Mouse (Mus musculus) lung, embryonic 16.5 days (tissue): ENCODE measurements at regions not wholly inside any gene's neighbourhood (a gene's known extent, or its start where the extent isn't known, plus 50 kb on each side); places are given as distances from the start of the nearest gene placed in this dataset.

Experiments
- ATAC-seq: fragments of 200-750 bp; cut with Nextera tagmentation; 2 replicates; pipeline ENCODE4 v1.8.0; 2017; ENCODE audit warnings: low read depth, mild to moderate bottlenecking, moderate library complexity
- H3K27ac ChIP-seq: fragments of 300-500 bp; sonication (generic); 2 replicates; pipeline ENCODE4 v1.5.1; 2014; ENCODE audit warnings: mild to moderate bottlenecking, control low read depth, low read length
- H3K27me3 ChIP-seq: fragments of 300-500 bp; sonication (generic); 2 replicates; pipeline ENCODE4 v1.6.1; 2014; ENCODE audit warnings: low read depth, low read length, mixed read lengths; ENCODE audit not compliant: control insufficient read depth, insufficient read depth
- H3K36me3 ChIP-seq: fragments of 300-500 bp; sonication (generic); 2 replicates; pipeline ENCODE4 v1.6.1; 2014; ENCODE audit warnings: low read length; ENCODE audit not compliant: control insufficient read depth, insufficient read depth
- H3K4me1 ChIP-seq: fragments of 300-500 bp; sonication (generic); replicated peaks from 2 replicates; pipeline ENCODE4 v1.6.1; 2014; ENCODE audit warnings: low read length, mixed read lengths; ENCODE audit not compliant: control insufficient read depth, insufficient read depth
- H3K4me2 ChIP-seq: fragments of 300-500 bp; sonication (generic); 2 replicates; pipeline ENCODE4 v1.6.1; 2014; ENCODE audit warnings: low read depth, low read length, control low read depth
- H3K4me3 ChIP-seq: fragments of 300-500 bp; sonication (generic); 2 replicates; pipeline ENCODE4 v1.5.1; 2014; ENCODE audit warnings: mild to moderate bottlenecking, low read length, control low read depth
- H3K9ac ChIP-seq: fragments of 300-500 bp; sonication (generic); 2 replicates; pipeline ENCODE4 v1.6.1; 2014; ENCODE audit warnings: low read length, control low read depth
- H3K9me3 ChIP-seq: fragments of 300-500 bp; sonication (generic); 2 replicates; pipeline ENCODE4 v1.6.1; 2016; ENCODE audit warnings: low read length; ENCODE audit not compliant: control insufficient read depth
- WGBS: fragments of 180-500 bp; shearing (Covaris S2); extraction: QIAGEN DNeasy Blood & Tissue Kit; methylation state at CpG from one replicate; pipeline ENCODE4 v1.1.7; 2014; 5-methylcytosine and 5-hydroxymethylcytosine counted together

GRCm38 (mm10) chr13:28635230-28635950, 318.1 kb downstream of the Sox4 start:
- ATAC-seq = peak; percentile 65
- Histone ChIP-seq H3K4me2 (no peak overlapping the region), H3K9ac (no peak overlapping the region), H3K36me3 (no peaks in the 10 kb centered on the region), H3K27me3 (no peaks in the 10 kb centered on the region), H3K27ac (peak overlapping the region; percentile 78), H3K4me1 (peaks cover 11% of the 10 kb centered on the region), H3K9me3 (no peaks in the 10 kb centered on the region), H3K4me3 (no peak overlapping the region)
- WGBS = 24% methylated on average over 3 of the region's 3 CpGs

GRCm38 (mm10) chr13:28633541-28634041, 319.9 kb downstream of the Sox4 start:
- H3K27ac ChIP-seq = no peak overlapping the region
- no peak overlapping the region for H3K4me3 ChIP-seq
- WGBS = 50% methylated on average over 5 of the region's 5 CpGs
- H3K27me3 ChIP-seq = no peaks in the 10 kb centered on the region
- H3K9me3 ChIP-seq = no peaks in the 10 kb centered on the region
- peaks cover 24% of the 10 kb centered on the region for H3K4me1 ChIP-seq
- H3K36me3 ChIP-seq = no peaks in the 10 kb centered on the region
- no peak overlapping the region for H3K4me2 ChIP-seq
- no peak overlapping the region for H3K9ac ChIP-seq
- ATAC-seq = no peak

DNA sequence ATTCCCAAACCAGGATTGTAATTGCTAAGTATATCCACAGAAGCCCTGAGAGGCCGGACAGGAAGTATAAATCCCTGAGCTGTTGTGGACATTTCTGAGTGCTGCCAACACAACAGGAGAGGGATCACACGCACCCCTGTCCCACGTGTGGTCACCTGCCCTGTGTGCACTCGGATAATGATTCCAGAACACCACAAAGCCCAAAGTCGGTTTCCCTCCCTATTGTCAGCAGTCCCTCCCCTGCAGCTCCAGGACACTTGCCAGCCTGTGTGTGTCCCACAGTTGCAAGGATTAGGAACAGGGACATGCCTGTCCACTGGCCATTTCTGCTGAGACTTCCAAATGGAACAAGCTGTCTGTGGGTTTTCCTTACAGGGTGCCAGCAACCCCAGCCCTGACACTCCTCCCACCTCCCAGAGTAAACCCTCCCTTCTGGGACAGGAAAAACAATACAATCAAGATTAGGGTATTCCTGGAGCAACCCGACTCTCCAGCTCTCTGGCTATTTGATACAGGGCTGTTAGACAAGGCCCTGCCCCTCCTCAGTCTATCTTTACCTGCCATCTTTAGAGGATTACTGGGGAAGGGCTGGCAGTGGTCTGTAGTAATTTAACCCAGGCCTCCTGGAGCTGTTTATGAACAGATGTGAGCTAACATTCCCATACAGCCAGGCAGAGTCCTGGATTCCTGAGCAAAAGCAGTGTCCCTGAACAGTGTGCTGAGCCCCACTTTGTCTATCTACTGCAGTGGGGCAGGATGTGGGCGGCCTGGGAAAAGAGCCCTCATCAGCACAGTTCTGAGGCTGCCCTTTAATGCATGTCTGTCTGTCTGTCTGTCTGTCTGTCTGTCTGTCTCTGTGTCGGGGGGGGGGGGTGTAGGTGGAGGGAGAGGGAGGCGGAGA, 323.8 kb downstream of the Sox4 start:
- no peaks in the 10 kb centered on the region for H3K27me3 ChIP-seq
- peak overlapping the region; percentile 46; the same call in 1 of the 2 replicates for H3K9ac ChIP-seq
- 18% methylated on average over 9 of the region's 9 CpGs for whole genome bisulfite sequencing

DNA sequence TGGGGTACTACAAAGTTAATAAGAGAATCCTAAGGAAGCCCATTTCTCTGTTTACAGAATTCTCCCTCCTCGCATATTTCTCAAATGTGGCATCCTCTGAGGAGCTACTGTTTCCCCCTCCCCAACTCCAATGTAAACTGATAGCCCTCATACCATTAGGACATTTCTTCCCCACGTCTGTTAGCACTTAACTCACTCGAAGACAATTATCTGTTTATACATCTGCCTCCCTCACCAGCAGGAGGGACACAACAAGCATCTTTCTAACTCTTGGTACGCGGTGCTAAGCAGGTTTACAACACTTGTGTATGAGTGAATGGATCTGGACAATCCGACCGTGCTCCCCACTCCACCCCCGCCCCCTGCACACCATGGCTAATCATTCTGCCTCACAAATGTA, 324.8 kb downstream of the Sox4 start:
- no peaks in the 10 kb centered on the region for H3K36me3 ChIP-seq
- no peaks in the 10 kb centered on the region for H3K9me3 ChIP-seq
- H3K4me3 ChIP-seq = no peak overlapping the region
- peaks cover 19% of the 10 kb centered on the region for H3K4me1 ChIP-seq
- no peak overlapping the region for H3K4me2 ChIP-seq
- ATAC-seq = no peak
- H3K27ac ChIP-seq = no peak overlapping the region
- no peak overlapping the region for H3K9ac ChIP-seq
- 50% methylated on average over 8 of the region's 8 CpGs for WGBS
- H3K27me3 ChIP-seq = no peaks in the 10 kb centered on the region

More for the DNA sequence above, 323.8 kb downstream of the Sox4 start:
- Histone ChIP-seq H3K36me3 (no peaks in the 10 kb centered on the region), H3K4me2 (0 out of 2 replicates have a peak overlapping the region, but pooled peaks have one; percentile 8), H3K4me1 (peaks cover 19% of the 10 kb centered on the region), H3K27ac (peak overlapping the region; percentile 94), H3K9me3 (no peaks in the 10 kb centered on the region), H3K4me3 (no peak overlapping the region)
- ATAC-seq = peak; percentile 85

DNA sequence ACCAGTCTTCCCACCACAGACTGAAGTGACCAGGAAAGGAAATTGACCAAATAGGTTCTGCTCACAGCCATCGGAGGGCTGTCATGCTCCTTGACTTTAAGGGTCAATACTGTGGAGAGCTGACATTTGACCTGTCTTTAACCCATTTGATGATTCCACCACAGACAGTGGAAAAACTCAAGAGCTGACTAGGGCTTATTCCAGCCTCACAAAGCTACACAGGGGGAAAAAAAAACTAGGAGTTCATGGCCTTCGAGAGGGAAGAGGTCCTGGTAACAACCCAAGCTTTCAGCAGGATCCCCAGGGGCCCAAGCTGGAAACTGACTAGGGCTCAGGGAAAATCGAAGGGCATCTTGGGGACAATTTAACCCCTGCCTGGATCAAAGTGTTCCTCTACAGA, 334.6 kb downstream of the Sox4 start:
- H3K27me3 ChIP-seq = no peaks in the 10 kb centered on the region
- no peak overlapping the region for H3K27ac ChIP-seq
- 30% methylated on average over 3 of the region's 3 CpGs for WGBS
- no peaks in the 10 kb centered on the region for H3K9me3 ChIP-seq
- H3K4me3 ChIP-seq = no peak overlapping the region
- no peaks in the 10 kb centered on the region for H3K36me3 ChIP-seq
- no peak overlapping the region for H3K9ac ChIP-seq
- no peak overlapping the region for H3K4me2 ChIP-seq
- H3K4me1 ChIP-seq = no peaks in the 10 kb centered on the region
- no peak for ATAC-seq

GRCm38 (mm10) chr13:28617503-28617902, 336.0 kb downstream of the Sox4 start:
- ATAC-seq = no peak
- Histone ChIP-seq H3K9ac (no peak overlapping the region), H3K4me2 (no peak overlapping the region), H3K9me3 (peaks cover 2% of the 10 kb centered on the region; the same call in 1 of the 2 replicates), H3K27ac (no peak overlapping the region), H3K4me3 (no peak overlapping the region), H3K27me3 (no peaks in the 10 kb centered on the region), H3K36me3 (no peaks in the 10 kb centered on the region), H3K4me1 (no peaks in the 10 kb centered on the region)
- WGBS = 87% methylated on average over 4 of the region's 4 CpGs

DNA sequence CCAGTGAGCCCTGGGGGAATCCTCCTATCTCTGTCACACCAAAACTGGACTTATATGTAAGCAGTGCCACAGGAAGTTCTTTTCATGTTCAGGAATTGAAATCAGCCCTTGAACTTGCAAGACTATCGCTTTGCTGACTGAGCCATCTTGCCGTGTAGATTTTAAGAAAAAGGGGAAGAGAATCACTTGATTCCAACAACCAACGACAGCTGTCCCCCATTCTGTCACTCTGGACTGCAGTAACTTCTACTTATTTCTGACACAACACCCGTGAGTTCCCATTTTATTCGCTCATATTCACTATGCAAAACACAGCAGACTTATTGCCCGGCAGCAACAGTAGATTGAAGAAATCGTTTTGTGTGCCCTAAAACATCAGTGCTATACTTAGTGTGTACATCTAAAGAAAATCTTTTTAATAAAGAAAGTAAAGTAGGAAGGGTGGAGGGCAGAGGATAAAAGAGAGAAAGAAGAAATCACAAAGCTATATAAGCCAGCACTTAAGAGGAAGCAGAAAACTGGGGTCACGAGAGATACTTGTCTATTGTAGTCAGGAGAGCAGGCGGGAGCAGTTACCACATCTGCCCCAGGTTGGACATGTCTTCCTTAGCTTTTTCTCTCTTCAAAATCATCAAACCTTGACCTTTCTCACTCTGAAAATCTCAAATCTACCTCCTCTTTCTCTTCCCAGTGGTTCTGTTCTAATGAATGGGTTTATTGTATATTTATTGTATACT, 336.7 kb downstream of the Sox4 start:
- H3K27me3 ChIP-seq = no peaks in the 10 kb centered on the region
- no peak overlapping the region for H3K9ac ChIP-seq
- H3K4me1 ChIP-seq = no peaks in the 10 kb centered on the region
- H3K27ac ChIP-seq = no peak overlapping the region
- WGBS = 68% methylated on average over 9 of the region's 9 CpGs
- H3K9me3 ChIP-seq = peaks cover 2% of the 10 kb centered on the region; the same call in 1 of the 2 replicates
- no peak for ATAC-seq
- no peak overlapping the region for H3K4me2 ChIP-seq
- no peaks in the 10 kb centered on the region for H3K36me3 ChIP-seq
- no peak overlapping the region for H3K4me3 ChIP-seq

- 14% methylated on average over 6 of the region's 6 CpGs for WGBS
- ATAC-seq = peak; percentile 85
Measured at GRCm38 (mm10) chr13:28607551-28608114, 345.9 kb downstream of the Sox4 start.

More at GRCm38 (mm10) chr13:28607551-28608114, 345.9 kb downstream of the Sox4 start:
- Histone ChIP-seq H3K27me3 (no peaks in the 10 kb centered on the region), H3K4me2 (0 out of 2 replicates have a peak overlapping the region, but pooled peaks have one; percentile 16), H3K27ac (peak overlapping the region; percentile 86), H3K9me3 (no peaks in the 10 kb centered on the region), H3K9ac (peak overlapping the region; percentile 38; the same call in 1 of the 2 replicates), H3K4me3 (no peak overlapping the region), H3K36me3 (no peaks in the 10 kb centered on the region), H3K4me1 (peaks cover 16% of the 10 kb centered on the region)
